Mouse (Mus musculus) kidney, postnatal 25 days (tissue): ENCODE data around the gene Tnfrsf21.

Experiments used
- DNase-seq, 2 experiments: peaks; one replicate each; pipeline ENCODE4 v3.0.0; 2021; ENCODE audit warnings: mixed read lengths in 2 of 2

Tnfrsf21 gene

DNA sequence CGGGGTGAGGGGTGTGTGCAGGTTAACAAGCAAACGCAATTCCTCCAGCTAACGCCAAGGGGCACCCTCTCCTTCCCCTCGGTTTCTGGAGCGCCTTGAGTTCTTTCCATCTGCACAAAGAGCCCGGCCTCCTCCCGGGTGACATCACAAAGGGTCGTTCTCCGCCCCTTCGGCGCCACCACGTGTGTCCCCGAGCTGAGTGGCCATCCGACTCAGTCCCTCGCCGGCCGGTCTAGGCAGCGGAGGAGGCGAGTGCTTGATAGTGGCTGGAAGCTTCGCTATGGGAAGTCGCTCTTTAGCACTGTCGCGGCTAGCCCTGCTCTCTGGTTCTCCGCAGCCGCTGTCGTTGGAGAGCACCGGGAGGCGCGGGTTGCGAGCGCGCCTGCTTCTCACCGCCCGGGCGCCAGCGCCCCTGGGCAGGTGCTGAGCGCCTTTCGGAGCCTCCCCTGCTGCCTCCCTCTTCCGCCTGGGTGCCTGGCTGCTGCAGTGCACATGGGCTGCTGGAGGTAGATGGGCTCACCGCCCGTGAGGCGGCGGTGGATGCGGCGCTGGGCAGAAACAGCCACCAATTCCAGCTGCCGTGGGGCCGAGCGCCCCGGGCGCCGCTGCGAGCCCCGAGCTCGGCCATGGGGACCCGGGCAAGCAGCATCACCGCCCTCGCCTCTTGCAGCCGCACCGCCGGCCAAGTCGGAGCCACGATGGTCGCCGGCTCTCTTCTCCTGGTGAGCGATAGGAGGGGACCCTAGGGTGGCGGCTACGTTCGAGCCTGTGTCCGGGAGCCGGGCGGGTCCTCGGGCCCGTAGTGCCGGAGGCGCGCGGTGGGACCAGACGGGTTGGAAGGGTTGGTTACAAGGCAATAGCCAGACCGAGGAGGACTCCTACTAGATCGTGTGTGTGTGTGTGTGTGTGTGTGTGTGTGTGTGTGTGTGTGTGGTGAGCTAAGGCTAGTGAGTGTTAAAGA lies at the start of gene Tnfrsf21:
Gene Tnfrsf21, plus strand, starts transcription at position 185 of the 961 bp plus-strand sequence.
- peak; percentile 93 to 96 for DNase-seq

DNA sequence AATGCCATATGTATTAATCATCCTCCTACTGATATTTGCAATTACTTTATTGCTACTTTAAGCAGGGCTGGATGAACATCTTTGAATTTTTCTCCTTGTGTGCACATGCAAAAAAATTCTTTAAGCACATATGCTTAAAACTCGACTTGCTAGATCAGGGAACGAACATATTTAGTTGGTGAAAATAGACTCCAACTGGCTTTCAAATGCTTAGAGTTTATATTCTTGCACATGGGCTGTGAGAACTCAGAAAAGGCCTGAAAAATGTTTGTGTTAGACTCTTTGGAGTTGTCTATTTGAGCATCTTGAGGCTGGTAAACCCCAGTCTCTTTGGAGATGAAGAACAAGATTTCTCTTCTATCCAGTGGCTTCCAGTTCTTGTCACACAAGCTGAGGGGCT lies 48.2 kb upstream of the Tnfrsf21 start:
- DNase-seq: no peak

DNA sequence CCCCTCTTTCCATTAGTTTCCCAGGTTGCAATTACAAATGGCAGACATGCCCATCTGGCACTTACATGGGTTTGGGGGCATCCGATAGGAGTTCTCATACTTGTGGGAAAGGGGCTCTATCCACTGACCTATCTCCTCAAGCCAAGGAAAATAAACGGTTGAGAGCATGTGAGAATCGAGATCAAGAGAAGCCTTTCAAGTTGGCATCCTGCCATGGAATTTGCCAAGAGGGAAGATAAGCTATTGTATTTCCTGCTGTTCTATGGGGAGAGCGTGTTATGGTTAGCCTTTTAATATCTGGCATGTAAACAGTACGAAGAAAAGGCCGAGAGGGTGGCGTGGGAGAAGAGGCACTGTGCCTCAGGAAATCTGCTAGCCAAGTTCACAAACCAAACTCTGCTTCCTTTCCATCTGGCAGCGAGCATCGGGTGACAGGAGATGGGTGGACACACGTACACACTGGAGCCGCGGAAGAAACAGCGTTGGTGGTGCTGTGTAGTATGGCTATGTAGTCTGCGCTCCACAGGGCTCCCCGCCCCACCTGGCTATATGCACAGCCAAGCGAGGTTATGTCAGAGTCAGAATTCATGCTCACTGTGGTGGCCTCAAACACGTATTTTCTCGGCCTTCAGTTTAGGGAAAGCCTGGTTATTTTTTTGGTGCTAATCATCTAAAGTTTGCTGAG lies 40.9 kb upstream of the Tnfrsf21 start:
- DNase-seq: peak in 1 of 2 experiments; percentile 19

DNA sequence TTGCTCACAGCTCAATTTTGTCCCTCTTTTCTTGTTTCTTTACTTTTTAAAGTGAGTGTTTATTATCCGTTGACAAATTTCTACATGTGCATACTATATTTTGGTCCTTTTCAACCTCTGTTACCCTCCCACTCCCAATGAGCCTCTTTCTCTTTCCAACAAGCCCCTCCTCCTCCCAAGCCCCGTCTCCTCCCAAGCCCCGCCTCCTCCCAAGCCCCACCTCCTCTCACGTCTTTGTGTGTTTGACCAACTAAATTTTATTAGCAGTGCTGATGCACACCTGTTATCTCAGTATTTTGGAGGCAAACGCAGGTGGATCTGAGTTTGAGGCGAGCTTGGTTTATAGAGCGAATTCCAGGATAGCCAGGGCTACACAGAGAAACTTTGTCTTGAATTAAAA lies 38.6 kb upstream of the Tnfrsf21 start:
- no peak for DNase-seq

DNA sequence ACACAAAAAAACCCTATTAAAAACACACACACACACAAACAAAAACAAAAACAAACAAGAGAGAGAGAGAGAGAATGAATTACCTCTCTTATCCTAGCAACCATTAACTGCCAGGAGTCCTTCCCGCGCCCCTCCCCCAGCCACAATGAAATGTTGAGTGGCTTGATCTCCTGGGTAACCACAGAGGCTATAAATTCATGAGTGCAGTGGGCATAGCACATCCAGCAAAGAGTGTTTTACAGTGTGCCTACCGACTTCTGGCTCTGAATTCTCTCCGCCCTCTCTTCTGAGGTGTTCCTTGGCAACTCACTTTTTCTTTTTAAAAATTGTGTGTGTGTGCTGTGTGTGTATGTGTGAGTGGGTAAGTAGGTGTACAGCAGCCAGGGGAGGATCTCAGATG lies 38.0 kb upstream of the Tnfrsf21 start:
- no peak for DNase-seq

DNA sequence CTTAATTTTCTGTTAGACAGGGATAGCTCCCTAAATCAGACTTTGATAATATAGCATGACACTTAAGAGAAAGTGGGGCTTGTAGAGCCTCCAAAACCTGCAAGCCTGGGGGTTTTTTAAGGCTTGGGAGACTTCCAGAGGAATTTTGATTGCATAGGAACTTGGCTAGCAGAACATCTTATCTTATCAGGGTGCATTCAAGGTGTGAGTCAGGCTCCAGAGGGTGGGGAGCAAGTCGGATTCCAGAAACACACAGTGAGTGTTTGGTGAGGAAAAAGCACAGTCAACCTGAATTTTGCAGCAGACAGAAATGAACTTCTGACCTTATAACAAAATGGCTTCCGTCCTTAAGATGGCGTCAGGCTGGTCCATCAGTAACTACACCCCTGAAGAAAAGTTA lies 34.5 kb upstream of the Tnfrsf21 start:
- no peak for DNase-seq

DNA sequence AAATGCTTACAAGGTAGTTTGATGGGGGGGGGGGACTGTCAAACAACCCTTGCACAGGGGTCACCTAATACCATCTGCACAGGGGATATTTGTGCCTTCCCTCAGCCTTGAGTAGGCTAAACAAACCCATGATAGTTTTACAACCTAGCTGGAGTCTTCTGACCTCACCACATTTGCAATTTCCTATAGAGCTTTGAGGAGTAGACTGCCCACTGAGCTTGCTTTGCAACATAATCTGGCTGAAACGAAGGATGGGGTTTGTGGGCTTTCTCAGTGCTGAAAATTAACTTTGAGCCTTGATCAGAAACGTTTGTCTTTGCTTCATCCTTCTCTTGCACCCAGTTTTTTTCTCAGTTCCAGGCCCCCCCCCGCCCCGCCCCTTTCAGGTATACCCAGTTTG lies 33.8 kb upstream of the Tnfrsf21 start:
- no peak for DNase-seq

DNA sequence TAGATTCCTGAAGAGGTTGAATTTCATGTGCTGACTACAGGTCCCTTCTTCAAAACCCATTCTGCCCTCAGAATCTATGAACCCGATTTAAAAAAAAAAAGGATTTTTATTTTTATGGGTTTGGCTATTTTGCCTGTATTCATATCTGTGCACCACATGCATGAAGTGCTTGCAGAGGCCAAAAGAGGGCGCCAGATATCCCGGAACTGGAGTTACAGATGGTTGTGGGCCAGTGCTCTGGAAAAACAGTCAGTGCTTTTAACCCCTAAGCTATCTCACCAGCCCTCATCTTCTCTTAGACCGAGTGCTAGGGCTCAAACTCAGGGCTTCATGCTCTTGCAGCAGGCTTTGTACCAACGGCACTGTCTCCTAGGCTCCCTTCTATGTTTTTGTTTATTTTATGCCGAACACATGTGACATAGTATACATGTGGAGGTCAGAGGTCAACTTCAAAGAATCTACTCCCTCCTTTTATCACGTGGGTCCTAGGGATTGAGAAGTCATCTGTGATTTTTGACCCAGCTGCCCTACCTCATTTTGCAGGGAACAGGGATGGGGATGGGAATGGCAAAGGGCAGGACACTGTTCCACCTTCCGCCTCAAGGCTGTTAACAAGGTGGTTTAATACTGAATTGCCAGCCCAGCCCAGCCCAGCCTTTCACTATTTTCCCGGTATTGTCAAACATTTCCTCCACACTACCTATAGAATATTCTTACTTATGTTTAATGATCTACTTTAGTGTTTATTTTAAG lies 30.3 kb upstream of the Tnfrsf21 start:
- peak in 1 of 2 experiments; percentile 49 for DNase-seq

DNA sequence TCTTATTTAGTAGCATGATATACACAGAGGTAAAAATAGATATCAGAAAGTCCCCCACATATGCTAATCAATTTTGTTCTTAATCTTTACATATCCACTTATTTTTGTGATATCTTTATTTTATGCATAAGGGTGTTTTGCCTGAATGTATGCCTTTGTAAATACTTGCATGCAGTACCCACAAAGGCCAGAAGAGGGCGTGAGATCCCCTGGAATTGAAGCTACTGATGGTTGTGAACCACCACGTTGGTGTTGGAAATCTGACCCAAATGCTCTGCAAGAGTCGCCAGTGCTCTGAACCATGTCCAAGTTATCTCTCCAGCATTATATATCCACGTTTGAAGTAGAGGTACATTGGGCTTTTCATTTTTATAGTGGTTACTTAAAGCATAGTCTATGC lies 28.7 kb upstream of the Tnfrsf21 start:
- DNase-seq: peak in 1 of 2 experiments; percentile 58

DNA sequence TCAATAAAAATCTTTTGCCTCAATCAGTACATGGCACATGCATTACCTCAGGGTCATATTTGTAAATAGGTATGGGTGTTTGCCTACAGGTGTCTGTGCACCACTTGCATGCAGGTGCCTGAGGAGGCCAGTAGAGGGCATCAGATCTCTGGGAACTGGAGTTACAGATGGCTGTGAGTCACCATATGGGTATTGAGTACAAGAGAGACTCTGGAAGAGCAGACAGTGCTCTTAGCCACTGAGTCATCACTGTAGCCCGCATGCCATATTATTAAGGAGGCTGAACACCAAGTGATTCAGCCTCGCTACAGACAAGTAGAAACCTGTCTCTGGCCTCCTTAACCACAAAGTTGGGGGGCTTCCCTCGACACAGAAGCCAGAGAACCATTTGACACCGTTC lies 26.4 kb upstream of the Tnfrsf21 start:
- no peak for DNase-seq

DNA sequence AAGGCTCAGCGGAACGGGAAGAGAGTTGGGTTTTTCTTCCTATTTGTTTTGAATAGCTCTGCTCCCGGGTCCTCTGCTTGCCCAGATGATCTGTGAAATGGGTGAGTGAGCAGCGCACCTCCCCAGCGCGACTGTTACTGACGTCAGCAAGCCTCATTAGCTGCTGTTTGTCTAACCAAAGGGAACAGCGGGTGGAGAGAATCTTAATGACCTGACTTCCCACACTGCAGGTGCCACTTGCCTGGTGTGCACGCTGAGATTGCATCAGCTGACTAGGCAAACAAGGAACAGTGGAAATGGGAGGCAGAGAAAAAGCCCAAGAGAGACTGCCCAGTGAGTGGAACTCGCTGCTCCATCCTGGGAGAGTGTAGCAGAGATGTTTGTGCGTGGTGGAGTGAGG lies 25.2 kb upstream of the Tnfrsf21 start:
- peak; percentile 36 to 74 for DNase-seq

DNA sequence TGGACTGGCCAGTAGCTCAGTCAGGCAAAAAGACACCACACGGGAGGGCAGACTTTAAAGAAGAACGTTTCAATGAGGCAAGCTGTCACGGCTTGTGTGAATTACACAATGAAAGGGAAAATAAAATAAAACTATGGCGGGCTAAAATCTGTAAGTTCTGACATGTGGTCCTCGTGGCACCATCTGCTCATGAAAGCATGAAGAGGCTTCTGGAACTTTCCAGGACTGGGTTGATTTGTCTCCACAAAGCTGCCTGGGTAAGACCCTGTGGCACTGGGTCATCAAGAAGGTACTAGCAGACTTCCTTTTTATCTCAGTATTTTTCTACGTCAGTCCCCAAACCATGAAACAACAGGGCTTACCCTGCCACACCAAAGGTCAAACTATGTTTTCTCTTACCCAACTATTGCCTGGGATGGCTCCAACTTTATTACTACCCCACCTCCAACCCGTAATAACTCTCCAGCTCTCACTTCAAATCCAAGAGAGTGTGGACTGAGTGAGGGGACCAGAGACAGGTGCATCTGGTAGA lies 16.8 kb upstream of the Tnfrsf21 start:
- no peak for DNase-seq

DNA sequence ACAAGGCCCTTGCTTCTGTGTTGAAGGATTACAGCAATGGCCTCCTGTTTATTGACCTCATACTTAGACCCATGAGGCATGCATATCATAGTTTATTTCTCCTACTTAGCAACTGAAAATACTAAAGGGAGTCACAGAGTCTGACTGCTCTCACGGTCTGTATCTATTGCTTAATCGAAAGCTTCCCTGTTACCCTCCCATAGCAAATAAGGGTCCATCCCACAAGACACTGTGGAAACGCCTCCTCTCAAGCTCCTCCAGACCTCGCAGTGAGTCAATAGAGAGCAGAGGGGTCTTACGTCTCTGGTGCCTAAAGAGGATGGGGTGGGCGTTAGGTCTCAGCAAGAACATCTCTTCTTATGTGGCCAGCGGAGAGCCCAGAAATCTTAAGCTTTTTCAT lies 15.8 kb upstream of the Tnfrsf21 start:
- no peak for DNase-seq

DNA sequence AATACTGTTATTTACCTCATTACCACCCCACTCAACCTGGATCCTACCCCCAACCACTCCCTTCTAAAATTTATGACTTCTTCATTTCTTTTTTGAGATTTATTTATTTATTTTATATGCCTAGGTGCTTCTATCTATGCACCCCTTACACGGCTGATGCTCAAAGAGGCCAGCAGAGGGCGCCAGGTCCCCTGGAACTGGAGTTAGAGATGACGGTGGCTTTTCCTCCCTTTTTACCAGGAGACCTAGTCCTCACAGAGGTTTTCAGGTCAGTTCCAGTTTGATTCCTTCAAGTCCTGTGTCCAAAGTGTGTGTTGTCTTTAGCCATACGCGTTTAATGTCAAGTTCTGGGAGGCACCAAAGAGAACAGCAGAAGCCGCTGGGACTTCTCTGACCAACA lies 3.6 kb upstream of the Tnfrsf21 start:
- DNase-seq: peak; percentile 75 to 78

DNA sequence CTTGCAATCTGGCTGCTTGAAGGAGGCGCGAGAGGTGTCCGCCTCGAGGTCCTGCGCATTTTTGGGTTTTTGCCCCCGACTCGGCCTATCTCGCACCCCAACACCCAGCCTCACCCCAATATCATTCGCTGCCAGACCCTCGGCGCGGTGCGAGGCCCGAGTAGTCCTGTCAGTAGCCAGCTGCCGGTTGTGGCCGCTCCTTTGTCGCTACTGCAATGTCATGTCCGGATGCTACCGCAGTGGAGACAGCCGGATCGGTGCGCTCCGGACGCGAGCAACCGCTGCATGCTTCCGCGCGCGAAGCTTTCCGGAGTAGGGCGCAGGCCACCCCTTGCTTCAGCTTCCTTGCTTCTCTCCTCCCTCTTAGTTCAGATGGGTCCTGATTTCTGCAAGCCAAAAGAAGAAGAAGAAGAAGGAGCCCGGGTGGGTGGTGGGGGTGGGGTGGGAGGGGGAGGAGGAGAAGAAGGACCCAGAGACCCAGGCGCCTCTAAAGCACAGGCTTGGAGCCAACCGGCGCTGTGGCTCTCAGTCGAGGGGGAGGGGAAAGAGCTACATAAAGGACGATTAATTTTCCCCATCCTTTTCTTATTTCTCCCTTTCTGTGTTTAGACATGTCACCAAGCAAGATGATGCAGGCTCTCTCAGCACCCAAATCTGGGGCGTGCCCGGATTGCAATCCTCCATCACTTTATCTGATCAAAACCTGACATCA lies 1.1 kb downstream of the Tnfrsf21 start:
- DNase-seq: peak; percentile 47 to 68

DNA sequence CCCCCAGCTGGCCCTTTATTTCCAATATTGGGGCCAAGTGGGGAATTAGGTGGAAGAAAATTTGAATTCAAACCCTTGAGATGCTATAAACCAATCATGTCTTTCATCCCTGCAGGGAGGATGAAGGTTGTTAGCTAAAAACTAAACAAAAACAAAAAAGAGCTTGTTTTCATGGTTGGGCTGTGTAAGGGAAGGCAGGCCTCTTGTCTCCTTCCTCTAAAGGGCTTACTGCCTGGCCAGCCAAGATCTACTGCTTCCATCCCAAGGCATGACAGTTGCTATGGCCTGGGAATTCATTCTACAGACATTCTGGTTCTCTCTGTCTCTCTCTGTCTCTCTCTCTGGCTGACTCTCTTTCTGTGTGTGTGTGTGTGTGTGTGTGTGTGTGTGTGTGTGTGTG lies 1.7 kb downstream of the Tnfrsf21 start:
- DNase-seq: no peak

DNA sequence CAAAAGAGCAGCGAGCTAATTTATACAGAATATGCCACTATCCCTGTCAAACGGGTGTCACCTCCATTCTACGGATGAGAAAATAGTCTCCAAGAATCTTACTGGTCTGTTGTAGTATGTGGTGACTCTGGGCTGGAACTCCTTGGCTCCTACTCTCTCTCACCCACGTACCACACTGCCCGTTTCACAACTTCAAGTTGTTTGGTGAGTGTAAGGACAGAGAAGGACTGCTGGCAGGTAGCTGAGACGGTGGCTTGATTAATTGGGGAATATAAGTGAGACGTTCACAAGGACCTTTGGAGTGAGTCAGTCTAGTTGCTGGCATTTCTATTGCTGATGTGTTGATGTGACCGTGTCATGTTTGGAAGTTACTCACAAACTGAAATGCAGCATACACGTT lies 3.3 kb downstream of the Tnfrsf21 start:
- DNase-seq: no peak

DNA sequence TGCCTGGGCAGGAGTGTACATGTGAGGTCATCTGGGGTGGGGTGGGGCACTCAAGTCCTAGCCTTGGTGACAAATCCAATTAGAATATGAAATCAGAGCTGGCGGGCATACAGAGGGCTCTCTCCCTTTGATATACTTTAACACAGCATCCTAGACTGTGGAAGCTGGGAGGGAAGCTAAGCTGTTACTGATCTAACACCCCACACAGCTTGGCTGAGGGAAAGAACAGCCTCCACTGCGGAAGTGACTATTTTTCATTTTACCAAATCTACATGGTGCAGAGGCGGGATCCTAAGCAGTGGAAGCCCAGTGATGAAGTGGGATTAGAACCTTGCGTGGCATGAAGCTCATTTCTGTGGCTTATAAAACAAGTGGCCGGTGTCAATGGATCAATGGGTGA lies 4.7 kb downstream of the Tnfrsf21 start:
- DNase-seq: no peak

DNA sequence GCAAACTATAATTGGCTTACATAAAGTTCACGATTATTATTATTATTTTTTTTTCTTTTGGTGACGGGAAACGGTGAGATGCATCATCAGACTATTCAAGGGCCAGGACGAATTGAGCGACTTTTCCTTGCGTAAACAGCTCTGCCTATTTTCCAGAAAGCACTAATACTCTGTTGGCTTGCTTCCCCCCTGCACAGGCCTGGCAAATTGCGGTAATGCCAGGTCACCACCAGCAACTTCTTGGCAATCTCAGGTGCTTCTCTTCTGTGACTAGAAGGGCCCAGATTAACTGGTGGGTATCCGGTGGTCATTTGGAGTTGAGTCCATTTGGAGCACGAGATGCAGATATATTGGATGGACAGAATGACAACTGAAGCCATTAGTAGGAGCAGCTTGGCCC lies 5.7 kb downstream of the Tnfrsf21 start:
- DNase-seq: no peak

DNA sequence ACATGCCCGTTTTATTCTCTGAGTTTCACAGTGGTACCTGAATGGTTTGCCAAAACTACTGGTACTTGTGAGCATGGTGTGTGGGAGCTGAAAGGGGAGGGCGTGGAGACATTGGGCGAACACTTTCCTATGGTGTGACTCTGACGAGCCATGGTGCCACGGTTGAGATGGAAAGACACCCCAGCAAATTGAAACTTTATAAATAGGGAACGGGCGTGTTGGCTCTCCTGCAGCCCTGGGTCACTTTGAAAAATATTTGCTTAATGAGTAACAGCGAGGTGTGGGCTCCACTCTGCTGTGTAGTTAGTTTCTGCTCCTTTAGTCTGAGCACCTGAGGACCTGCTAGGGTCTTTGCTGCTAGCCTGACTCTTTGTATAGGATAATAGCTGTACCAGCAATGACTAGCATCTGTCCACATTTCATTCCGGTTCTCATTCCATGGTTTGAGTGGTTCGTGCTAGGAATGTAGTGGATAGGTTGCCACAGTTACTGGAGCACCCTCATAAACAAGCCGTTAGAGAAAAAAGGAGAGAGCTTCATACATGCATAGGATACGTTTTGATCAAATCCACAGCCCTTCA lies 7.4 kb downstream of the Tnfrsf21 start:
- DNase-seq: peak; percentile 21 to 53

DNA sequence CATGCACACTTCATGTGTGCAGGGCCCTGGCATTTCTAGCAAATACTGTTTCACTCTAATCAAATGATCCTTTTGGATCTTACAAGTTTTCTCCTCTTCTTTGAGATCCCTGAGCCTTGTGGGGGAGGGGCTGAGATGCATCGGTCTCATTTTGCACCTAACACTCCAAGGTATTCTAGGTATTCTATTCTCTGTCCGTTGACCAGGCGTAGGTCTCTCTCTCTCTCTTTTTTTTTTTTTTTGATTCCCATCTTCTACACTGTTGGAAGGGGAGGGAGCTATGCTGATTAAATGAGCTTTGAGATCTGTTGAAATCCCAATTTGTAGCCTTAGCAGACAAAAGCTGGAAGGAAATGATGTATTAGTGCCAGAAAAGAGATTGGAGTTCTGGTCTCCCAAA lies 8.2 kb downstream of the Tnfrsf21 start:
- DNase-seq: no peak

DNA sequence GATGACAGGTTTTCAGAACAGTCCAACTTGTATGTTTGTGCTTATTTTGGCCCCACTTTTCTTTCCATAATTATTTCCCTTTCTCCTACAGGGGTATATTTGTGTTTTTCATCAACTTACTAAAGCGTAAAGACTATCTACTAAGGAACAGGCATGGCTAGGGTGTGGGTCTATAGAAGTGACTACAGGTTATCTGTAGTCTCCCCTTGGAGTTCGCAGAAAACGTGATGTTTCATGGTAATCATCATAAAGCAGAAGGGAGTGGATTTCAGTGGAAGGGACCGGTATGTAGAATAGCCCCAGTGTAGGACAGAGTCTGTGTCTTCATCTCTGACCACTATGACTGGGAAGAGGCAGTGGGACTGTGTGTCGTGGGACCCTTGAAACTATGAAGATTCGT lies 8.7 kb downstream of the Tnfrsf21 start:
- DNase-seq: no peak
